Mouse (Mus musculus) cerebellum, adult 11 months (tissue): Measurements from ENCODE around the gene Nppa.

Experiments used
- DNase-seq: peaks from one replicate; pipeline ENCODE4 v3.0.0; 2022

The Nppa gene

GRCm38 (mm10) chr4:148000202-148000772 is at the start of gene Nppa:
Gene Nppa (plus strand): TSS chr4:148000722.
- DNase-seq, result no peak

- DNase-seq, result no peak
Measured at GRCm38 (mm10) chr4:147953590-147953989, 46.9 kb upstream of the Nppa start.

- no peak for DNase-seq
Measured at GRCm38 (mm10) chr4:147957141-147957540, 43.4 kb upstream of the Nppa start.

- DNase-seq, result peak; percentile 35
Measured at GRCm38 (mm10) chr4:147959881-147960831, 40.4 kb upstream of the Nppa start.

GRCm38 (mm10) chr4:147962781-147963180 is 37.7 kb upstream of the Nppa start:
- DNase-seq, result no peak

- no peak for DNase-seq
Measured at GRCm38 (mm10) chr4:147963623-147964022, 36.9 kb upstream of the Nppa start.

- no peak for DNase-seq
Measured at GRCm38 (mm10) chr4:147965712-147966111, 34.8 kb upstream of the Nppa start.

- no peak for DNase-seq
Measured at GRCm38 (mm10) chr4:147968816-147969215, 31.7 kb upstream of the Nppa start.

- no peak for DNase-seq
Measured at GRCm38 (mm10) chr4:147969337-147969736, 31.2 kb upstream of the Nppa start.

GRCm38 (mm10) chr4:147976237-147976636 is 24.3 kb upstream of the Nppa start:
- no peak for DNase-seq

GRCm38 (mm10) chr4:147977726-147978125 is 22.8 kb upstream of the Nppa start:
- no peak for DNase-seq

GRCm38 (mm10) chr4:147978391-147978790 is 22.1 kb upstream of the Nppa start:
- DNase-seq, result no peak

- no peak for DNase-seq
Measured at GRCm38 (mm10) chr4:147979441-147979860, 21.1 kb upstream of the Nppa start.

GRCm38 (mm10) chr4:147985205-147986132 is 15.1 kb upstream of the Nppa start, which contains the start of gene Nppb:
Gene Nppb (plus strand): TSS chr4:147985788.
- DNase-seq, result no peak

GRCm38 (mm10) chr4:147993571-147994095 is 6.9 kb upstream of the Nppa start:
- no peak for DNase-seq

- DNase-seq, result no peak
Measured at GRCm38 (mm10) chr4:147995311-147995710, 5.2 kb upstream of the Nppa start.

- DNase-seq, result no peak
Measured at GRCm38 (mm10) chr4:148001013-148001789, 679 bp downstream of the Nppa start.

- DNase-seq, result no peak
Measured at GRCm38 (mm10) chr4:148001866-148002265, 1.3 kb downstream of the Nppa start.

- DNase-seq, result no peak
Measured at GRCm38 (mm10) chr4:148004361-148004760, 3.8 kb downstream of the Nppa start.

- DNase-seq, result no peak
Measured at GRCm38 (mm10) chr4:148008412-148008811, 7.9 kb downstream of the Nppa start.

- no peak for DNase-seq
Measured at GRCm38 (mm10) chr4:148009641-148010040, 9.1 kb downstream of the Nppa start.

GRCm38 (mm10) chr4:148011332-148011731 is 10.8 kb downstream of the Nppa start:
- DNase-seq, result no peak
